Mouse (Mus musculus) right cerebral cortex, postnatal 36 days (tissue): ENCODE data around the gene F12.

Source experiments
- DNase-seq, 2 experiments: peaks; one replicate each; pipeline ENCODE4 v3.0.0; 2022; ENCODE audit warnings: low spot score in 2 of 2, mixed read lengths in 1 of 2

The F12 gene

DNA sequence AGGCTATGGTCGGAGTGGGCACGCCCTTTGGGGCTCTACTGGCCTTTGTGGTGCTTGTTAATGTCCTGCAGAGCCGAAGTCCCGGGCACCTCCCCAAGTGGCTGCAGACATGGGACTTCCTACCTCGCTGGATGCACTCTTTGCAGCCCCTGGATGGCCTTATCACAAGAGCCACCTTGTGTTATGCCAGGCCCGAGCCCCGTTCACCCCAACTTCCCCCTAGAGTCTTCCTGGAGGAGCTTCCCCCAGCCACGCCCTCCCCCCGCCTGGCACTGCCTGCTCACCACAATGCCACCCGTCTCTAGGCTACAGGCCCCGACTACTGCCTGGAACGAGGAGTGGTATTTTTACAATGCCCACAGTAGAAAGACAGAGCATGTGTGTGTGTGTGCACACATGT, 13.3 kb downstream of the F12 start:
- no peak for DNase-seq

DNA sequence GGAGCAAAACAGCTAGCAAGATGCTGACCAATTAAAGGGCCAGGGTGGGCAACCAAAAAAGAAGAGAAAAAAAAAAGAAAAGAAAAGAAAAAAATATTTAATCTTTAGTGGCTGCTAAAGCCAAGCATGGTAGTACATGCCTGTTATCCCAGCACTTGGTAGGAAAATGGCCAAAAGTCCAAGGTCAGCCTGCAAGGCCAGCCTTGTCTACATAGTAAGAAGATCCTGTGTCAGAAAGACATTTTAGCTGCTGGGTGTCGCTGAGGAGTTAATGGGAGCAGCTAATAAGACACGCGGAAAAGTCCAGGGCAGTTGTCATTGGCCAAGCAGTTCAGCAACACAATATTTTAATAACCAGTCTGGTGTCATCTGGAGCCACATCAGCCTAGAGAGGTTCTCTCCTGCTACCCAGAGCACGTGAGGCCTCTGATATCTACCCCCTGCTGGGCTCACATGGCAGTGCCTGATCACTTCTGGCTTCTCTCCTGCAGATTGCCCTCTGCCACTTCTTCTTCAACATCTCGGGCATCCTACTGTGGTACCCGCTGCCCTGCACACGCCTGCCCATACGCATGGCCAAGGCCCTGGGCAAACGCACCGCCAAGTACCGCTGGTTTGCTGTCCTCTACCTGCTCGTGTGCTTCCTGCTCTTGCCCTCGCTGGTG, 13.8 kb downstream of the F12 start:
- no peak for DNase-seq

DNA sequence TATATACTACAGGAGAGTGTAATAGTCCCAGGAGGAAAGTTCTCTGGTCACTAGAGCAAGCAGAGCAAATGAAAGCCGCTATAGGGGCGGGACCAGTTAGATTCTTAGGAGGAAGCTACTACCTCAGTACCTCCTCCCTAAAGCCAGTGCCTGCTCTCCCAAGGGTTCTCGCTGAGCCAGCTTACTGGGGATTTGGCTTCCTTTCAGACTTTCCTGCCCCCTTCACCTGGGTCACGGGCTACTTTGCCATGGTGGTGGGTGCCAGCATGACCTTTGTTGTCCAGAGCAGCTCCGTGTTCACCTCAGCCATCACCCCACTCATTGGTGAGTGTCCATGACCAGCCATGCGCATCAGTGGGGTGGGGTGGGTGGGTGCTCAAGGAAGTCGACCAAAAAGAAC, 14.8 kb downstream of the F12 start:
- DNase-seq, result no peak

DNA sequence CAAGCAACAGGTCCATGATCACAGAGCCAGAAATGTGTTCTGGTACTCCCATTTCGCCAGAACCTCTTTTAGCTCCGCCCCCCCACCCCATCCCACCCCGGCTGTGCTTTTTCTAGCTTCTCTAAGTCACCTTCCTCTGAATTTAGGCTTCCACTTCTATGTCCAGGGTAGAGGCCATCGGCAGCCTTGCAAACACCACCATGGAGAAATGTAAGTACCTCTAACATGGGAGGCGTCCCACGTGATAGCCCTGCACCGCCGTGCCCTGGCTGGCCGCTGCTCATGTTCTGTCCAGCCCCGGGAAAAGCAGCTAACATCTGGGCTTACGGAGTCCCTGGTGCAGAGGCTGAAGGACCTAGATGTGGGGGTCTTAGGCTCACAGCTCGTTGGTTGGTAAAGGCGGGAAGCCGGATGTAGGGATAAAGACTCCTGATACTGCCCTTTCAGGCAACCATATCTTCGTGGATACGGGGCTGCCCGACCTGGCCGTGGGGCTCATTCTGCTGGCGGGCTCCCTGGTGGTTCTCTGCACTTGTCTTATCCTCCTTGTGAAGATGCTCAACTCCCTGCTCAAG, 18.0 kb downstream of the F12 start:
- no peak for DNase-seq

DNA sequence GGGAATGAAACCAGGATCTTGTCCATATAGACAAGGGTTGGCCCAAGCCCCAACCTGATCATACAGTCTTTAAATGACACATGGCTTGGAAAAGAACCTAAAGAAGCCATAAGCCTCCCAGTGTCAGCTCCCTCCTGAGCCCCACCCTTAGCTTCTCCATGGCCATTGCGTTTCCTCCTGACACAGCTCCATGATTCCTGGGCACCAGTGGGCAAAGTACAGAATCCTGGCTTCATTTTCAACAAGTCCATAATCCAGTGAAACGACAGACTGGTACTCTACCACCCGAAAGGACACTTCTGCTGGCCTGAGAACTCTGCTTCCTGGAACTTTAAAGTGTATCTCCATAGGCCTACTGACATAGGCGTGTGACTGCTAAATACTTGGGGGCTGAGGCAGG, 19.3 kb downstream of the F12 start:
- no peak for DNase-seq

DNA sequence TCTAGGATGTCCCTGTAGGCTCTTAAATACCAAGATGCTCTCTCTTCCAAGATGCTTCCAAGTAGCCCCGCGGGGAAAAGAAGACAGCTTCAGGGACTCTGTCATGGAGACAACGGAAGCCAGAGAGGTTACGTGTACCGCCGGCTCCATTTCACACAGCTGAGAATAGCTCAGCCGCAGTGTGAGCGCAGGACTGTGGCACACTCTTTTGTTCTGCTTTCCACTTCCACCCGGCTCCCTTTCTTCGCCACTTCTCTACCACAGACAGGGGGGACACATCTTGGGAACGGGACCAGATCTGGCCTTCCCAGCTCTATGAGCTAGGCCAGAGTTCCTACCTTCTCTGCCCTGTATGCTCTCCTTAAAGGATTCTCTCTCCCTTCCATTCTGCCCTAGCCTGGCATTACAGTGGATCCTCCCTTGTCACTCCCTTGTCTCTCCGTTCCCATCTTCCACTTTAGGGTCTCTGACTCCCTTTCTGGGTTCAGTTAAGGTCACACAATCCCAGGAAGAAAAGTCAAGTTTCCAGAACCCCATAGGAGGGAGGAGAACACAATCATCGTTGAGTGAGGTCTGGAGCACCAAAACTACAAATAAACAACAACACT, 20.7 kb downstream of the F12 start:
- DNase-seq, result no peak

DNA sequence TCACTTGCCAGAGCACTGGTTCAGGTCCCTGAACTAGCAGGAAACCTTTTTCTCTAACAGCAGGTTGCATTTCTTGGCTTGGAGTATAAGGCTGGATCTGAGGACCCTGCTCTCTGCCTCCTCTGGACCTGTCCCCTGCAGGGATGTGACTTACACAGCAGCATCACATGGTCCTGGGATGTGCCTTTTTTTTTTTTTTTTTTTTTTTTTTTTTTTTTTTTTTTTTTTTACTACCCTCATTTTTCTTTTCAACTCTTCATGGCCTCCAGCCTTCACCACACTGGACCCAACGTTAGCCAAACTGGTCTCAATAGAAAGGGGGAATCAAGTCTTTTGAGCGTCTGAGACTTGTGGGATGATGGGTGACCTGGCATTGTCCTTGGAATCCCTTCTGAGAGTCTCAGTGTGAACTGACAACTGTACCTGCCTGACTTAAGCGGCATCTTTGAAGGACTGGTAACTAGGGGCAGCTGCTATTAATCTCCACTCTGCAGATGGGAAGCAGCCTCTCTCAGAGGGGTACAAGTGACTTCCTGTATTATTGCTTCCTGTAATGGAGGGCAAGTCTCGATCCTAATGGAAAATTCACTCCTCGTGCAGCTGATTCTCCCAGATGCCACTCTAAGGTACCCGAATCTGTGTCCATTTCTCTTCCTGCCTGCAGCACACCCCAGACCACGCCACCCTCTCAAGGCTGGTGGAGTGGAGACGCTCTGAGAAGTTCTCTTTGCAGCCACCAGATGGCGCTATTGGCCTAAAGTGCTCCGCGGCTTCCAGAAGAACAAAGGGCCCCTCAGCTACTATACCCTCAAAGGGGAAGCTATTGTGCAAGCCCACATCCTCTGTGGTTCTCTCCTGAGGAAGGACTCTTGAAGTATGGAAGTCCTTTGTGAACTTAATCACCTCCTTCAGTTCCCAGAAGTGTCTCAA, 21.5 kb downstream of the F12 start:
- DNase-seq, result peak in 1 of 2 experiments; percentile 50

DNA sequence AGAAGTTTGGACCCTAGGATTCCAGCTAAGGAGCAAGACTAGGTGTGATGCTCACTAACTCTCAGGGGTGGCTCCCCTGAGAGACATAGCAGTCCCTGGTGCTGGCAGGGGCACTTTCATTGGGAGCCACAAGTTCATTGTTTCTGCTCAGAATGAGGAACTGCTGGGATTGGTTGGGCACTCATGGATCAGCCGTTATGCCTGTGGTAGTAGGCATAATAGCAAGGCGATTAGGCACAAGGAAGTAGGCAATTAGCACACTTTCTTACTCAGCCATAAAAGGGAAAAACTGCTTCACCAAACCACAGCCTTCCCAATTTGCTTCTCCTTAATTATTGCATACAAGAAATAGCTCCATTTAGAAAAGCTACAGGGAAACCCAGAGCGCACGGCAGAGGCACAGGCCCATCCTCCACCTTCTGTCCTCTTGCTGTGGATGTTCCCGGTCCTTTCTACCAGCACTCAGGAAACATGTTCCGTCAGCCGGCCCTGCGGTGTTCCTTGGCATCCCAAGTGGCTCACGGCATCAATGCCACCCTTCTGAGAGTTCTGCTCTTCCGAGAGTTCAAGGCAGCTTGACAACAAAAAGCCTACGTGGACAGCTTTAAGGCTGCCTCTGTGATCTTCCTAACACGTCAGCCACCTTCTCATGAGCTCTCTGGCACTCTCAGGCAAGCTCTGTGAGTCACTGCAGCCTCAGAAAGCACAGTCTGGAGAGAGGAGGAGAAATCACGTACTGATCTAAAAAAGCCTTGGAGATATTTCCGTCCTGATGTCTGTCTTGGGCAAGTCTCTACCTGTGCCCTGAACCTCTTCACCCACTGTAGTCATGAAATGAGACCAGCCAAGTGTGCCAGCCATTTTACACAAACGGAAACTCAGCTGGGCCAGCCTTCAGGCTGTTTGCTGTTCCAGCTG, 22.4 kb downstream of the F12 start:
- DNase-seq, result peak; percentile 47 to 73

DNA sequence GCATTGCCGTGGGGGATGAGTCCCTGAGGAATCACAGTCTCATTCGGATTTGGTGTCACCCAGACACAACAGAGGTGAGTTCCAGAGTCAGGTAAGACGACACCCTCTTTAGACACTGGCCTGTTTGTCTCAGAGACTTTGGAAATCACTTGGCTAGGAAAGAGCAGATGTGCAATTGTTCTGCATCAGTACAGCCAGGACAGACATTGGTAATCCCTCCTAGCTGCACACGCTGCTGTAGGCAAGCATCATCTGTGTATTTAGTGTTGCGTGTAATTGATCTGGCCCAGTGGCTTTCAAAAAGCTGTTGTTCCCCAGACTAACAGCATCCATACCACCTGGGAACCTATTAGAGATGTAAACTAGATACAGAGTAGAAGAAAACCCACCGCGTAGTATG, 23.3 kb downstream of the F12 start:
- no peak for DNase-seq

DNA sequence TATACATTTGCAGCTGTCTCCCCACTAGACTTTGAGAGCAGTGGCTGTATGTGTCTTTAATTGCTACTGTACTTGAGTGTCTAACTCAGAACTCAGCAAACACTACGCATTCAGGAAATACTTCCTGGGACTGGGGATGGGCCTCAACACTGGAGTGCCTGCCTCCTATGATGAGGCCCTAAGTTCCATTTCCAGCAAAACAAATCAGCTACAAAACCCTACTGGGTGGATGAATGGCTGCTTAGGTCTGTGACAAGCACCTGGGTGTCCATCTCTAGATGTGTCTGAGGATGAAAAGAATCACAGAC, 26.6 kb downstream of the F12 start:
- DNase-seq, result no peak

DNA sequence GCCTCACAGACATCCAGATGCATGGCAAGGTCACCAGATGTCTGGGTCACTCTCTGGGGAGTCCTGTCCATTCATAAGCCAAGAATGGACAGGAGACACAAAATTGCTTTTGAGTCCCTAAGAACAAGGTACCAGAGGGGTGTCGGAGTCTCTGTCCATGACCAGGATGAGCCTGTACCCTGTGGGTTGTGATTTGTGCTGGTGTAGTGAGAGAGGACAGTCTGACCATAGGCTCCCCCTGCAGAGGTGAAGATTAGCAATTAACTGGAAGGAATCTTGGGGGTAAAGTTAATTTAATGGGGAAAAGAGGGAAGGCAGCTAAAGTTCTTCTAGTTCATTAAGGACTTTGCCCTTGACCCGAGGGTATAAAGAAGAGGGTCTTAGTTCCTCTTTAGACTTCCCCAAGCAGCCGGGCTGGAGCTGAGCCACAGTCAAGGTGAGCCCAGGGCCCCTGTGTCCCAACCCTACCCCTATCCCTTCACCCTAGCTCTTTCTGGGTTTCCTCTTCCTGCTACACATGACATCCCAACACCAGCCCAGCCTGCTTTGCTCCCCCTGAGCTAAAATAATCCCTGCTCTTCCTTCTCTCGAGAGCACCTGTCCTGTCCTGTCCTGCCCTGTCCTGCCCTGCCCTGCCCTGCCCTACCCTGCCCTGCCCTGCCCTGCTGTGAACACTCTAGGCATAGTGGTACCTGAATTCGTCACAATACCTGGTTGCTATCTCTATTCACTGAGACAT, 27.1 kb downstream of the F12 start:
- DNase-seq, result no peak

DNA sequence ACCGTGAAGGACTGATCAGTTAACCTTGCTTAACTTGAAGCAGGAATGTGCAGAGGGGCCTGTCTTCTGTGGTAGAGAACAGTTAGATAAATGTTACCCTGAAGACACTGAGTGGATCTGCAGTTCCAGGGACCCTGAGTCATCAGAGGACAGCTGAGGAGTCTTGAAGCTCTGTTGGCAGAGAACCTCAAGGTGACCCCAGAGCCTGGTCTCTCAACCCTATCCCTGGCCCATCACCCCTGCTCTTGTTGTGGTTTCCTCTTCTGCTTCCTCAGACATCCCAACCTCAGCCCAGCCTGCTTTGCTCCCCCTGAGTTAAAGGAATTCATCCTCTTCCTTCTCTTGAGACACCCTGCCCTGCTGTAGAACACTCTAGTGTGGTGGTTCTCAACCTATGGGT, 28.5 kb downstream of the F12 start, which contains the start of gene Slc34a1:
Gene Slc34a1, plus strand, starts transcription at position 100 of the 400 bp plus-strand sequence.
- no peak for DNase-seq

DNA sequence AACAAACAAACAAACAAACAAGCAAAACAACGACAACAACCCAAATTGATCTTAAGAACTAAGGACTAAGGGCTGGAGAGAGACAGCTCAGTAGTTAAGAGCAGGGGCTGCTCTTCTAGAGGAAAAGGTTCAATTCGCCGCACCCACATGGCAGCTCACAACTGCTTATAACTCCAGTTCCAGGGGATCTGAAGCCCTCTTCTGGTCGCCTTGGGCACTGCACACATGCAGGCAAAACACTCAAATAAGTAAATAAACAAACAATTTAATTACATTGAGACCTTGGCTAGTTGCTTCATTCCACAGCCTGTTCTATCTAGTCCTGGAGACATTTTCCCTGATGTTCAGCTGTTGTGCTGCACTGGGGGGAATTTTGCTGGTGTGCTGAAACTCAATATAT, 33.7 kb downstream of the F12 start:
- DNase-seq, result no peak

DNA sequence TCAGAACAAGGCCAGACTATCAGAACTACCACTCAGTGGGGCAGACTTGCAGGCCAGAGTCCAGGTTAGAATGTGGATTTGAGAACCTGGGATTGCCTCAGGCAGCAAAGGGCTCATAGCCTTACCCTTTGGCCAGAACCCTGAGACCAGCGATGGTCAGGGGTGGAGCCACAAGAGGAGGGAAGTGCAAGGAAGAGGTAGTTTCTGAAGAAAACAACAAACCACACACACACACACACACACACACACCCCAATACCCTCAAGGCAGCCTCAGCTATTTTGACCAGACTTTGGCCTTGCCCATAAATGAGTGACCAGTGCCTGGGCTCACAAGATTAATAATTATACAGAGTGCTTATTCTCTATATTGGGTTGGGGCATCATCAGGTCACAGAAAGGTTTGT, 35.0 kb downstream of the F12 start:
- DNase-seq, result no peak

DNA sequence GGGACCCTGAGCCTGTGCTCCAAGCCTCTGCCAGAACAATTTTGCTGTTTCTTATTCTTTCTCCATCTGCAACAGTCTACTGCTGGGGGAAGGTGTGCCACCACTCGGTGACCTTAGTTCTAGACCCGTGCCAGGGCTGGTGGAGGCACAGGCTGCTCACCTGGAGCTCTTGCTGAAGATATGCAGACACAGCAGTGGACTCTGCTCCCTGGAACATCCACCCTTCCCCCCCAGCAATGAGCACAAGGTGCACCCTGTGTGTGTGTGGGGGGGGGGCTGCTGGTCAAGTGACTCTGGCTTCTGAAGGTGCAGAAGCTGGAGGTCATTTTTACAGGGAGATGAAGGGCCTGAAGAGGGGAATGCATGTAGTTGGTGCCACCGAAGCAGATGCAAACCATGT, 35.9 kb downstream of the F12 start:
- DNase-seq, result no peak

DNA sequence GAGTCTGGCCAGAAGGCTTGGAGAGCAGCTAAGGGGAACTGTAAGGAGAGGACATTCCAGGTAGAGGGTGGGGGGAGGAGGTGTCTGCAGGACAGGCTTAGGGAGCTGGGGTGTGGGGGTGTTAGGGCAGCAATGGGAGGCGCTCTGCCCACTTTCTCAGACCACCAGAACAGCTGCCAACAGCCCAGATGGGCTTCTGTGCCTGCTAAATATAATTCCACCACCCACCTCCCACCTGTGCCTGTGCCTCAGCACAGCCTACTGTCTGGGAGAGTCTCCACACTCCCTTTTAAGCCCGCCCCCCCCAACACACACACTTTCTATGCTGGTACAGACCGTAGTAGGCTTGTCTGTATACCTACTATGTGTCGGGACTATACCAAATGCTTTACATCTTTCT, 44.8 kb downstream of the F12 start:
- peak; percentile 83 to 88 for DNase-seq

DNA sequence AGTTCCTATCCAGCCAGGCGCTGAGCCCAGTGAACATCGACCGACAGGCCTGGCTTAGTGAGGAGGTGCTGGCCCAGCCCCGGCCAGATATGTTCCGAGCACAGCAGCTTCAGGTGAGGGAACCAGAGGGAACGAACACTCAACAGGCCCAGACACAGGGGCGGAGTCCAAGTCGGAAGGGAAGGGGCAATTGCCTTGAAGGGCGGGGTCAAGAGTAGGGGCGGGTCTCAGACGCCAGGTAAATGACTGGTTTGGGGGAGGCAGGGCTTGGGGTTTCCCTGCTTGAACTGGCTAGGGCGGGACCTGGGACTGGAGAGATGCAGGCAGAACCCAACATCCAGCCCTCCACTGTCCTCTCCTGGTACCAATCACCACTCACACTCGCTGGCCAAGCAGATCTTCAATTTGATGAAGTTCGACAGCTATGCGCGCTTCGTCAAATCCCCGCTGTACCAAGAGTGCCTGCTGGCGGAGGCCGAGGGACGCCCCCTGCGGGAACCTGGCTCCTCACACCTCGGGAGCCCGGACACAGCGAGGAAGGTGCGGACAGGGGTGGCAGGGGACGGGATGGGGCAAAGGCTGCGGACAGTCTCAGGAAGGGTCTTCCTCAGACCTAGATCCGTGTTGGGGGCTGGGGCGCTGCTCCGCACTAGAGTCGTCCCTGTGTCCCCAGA, 47.5 kb downstream of the F12 start:
- no peak for DNase-seq

DNA sequence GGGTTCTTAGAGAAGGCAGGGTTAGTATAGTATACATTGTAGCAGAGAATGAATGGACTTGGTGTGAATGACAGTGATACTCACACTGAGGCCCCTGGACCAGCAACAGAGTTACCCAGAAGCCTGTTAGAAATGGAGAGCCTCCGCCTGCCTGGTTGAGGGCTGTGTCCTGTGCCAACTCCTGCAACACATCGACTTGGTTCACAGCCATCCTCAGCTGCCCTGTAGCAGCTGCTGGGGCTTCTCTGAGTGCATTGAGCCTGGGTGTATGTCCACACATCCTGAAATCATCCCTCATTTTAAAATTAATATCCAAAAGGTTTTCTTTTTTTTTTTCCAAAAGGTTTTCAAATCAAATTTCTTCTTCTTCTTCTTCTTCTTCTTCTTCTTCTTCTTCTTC, 50.7 kb downstream of the F12 start:
- DNase-seq, result no peak

DNA sequence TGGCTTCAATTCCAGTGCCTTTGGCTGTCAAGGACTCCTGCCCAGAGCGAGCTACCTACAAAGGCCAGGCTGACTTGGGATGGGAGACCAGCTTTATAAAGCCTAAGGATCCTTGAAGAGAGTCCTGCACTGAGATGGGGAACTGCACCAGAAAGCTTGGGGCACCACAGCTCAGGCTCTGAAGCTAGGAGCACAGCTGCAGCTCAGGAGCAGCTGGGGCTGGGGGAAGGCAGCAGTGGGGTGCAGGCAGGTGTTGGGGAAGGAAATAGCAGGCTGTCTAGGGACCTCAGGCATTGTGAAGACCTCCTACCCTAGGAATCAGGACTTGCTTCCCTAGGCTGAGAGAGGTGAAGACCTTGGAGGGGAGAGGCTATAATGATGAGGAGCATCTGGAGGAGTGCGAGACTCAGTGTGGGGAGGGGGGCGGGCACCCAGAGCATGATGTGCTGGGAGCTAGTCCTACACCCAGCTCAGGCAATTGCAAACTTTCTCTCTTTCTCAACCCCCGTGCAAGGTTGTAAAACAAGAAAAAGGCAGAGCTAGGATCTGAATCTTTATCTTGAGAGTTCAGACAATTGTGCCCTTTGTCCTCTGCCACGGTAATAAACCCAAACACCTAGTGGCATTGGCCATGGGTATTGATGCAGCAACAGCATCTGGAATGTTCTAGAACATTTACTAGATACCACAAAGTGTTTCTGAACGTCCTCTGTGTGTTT, 52.2 kb downstream of the F12 start:
- no peak for DNase-seq

DNA sequence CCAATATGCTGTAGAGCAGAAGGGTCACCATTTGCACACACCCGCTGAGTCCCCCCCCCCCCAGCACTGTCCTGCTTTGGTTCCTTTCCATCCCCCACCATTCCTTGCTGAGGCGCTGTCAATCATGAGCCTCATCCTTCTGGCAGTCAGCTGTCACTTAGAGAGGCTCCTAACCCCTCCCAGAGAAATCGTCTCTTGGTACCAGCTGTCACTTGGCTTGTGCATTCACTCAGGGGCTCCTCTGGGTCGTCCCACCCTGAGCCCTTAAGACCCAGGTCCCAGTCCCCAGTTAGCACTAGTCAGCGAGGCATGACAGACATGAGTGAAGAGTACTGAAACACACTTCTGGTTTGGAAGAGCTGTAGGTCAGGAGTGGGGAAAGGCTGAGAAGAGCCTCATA, 54.9 kb downstream of the F12 start:
- DNase-seq, result no peak
